Mouse (Mus musculus) erythroblast, embryonic 14.5 days (primary cell): ENCODE data around the gene Efna5.

Source experiments
- GATA1 ChIP-seq: IDR thresholded peaks from 2 replicates; pipeline ENCODE4 v1.6.1; 2012; ENCODE audit warnings: low read length, inconsistent platforms, mixed read lengths
- TAL1 ChIP-seq: IDR thresholded peaks from 3 replicates; pipeline ENCODE4 v1.6.1; 2012; ENCODE audit warnings: low read length, inconsistent platforms, mixed read lengths

DNA sequence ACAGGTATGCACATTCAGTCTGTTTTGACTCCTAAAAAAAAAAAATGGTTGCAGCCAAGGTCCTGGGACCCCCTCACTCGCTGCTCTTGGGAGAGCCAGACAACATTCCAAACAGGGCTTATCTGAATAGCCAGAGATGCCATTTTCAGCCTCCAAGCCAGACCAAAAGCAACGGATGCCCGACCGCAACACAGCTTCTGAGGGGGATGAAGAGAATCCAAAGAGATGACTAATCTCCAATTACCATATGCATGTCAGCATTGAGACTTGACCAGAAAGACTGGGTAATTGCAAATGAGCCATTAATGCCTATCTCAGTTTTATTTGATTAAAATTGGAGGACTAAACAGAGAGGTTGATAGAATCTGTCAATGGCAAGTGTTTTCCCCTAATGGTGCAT is 188.9 kb downstream of the Efna5 start:
- no peak for TF ChIP-seq GATA1
- no peak for TF ChIP-seq TAL1
